Mouse (Mus musculus) right cerebral cortex, adult 2 months (tissue): ENCODE data around the gene Cyp2d10.
A peak's percentile ranks its signal among the peaks of the same experiment; 100 is the strongest.
"Not testable (repeated sequence)": the region's sequence is repeated elsewhere in the genome, so short reads cannot be mapped to it uniquely, and the experiment has no call there.

Experiments used
- DNase-seq, 2 experiments: peaks; one replicate each; pipeline ENCODE4 v3.0.0; 2021 to 2022; ENCODE audit warnings: low spot score in 2 of 2

Gene Cyp2d10

GRCm38 (mm10) chr15:82401516-82401915 is 5.5 kb downstream of the Cyp2d10 start:
- no peak for DNase-seq

- not testable (repeated sequence) for DNase-seq
Measured at GRCm38 (mm10) chr15:82395955-82396354, 11.0 kb downstream of the Cyp2d10 start.

GRCm38 (mm10) chr15:82393922-82394321 is 13.1 kb downstream of the Cyp2d10 start, which contains the start of gene Cyp2d11:
Gene Cyp2d11, minus strand, starts transcription at chr15:82394022.
- DNase-seq = not testable (repeated sequence)

GRCm38 (mm10) chr15:82389916-82390315 is 17.1 kb downstream of the Cyp2d10 start:
- DNase-seq = not testable (repeated sequence)

GRCm38 (mm10) chr15:82385729-82386128 is 21.3 kb downstream of the Cyp2d10 start:
- no peak for DNase-seq

GRCm38 (mm10) chr15:82382441-82382840 is 24.6 kb downstream of the Cyp2d10 start:
- DNase-seq = no peak

- DNase-seq = no peak
Measured at GRCm38 (mm10) chr15:82380714-82381062, 26.3 kb downstream of the Cyp2d10 start.

- DNase-seq = peak; percentile 16 to 19
Measured at GRCm38 (mm10) chr15:82379871-82380713, 26.9 kb downstream of the Cyp2d10 start, which contains the start of gene Cyp2d22. Gene Cyp2d22, minus strand, starts transcription at chr15:82380260.

GRCm38 (mm10) chr15:82379511-82379870 is 27.5 kb downstream of the Cyp2d10 start:
- DNase-seq = no peak

GRCm38 (mm10) chr15:82378261-82379180 is 28.5 kb downstream of the Cyp2d10 start:
- no peak for DNase-seq

- no peak for DNase-seq
Measured at GRCm38 (mm10) chr15:82377701-82378100, 29.3 kb downstream of the Cyp2d10 start.

GRCm38 (mm10) chr15:82376393-82377138 is 30.4 kb downstream of the Cyp2d10 start:
- peak; percentile 37 to 54 for DNase-seq

GRCm38 (mm10) chr15:82375855-82376254 is 31.1 kb downstream of the Cyp2d10 start:
- DNase-seq = no peak

GRCm38 (mm10) chr15:82374437-82374836 is 32.6 kb downstream of the Cyp2d10 start:
- DNase-seq = no peak

GRCm38 (mm10) chr15:82372991-82373390 is 34.0 kb downstream of the Cyp2d10 start:
- DNase-seq = no peak

- no peak for DNase-seq
Measured at GRCm38 (mm10) chr15:82372446-82372845, 34.5 kb downstream of the Cyp2d10 start.

GRCm38 (mm10) chr15:82368851-82369250 is 38.1 kb downstream of the Cyp2d10 start:
- DNase-seq = no peak

- DNase-seq = no peak
Measured at GRCm38 (mm10) chr15:82368146-82368545, 38.8 kb downstream of the Cyp2d10 start.

GRCm38 (mm10) chr15:82364561-82364960 is 42.4 kb downstream of the Cyp2d10 start:
- DNase-seq = not testable (repeated sequence)

- DNase-seq = not testable (repeated sequence)
Measured at GRCm38 (mm10) chr15:82363801-82364200, 43.2 kb downstream of the Cyp2d10 start.

- DNase-seq = no peak
Measured at GRCm38 (mm10) chr15:82362234-82362633, 44.8 kb downstream of the Cyp2d10 start.
